Mouse (Mus musculus) spleen, adult 2 months (tissue): ENCODE measurements around the gene Ppfia1.

Experiments
- CTCF ChIP-seq: fragments of 200-500 bp; IDR thresholded peaks from 2 replicates; pipeline ENCODE4 v1.5.1; 2011; ENCODE audit warnings: mild to moderate bottlenecking, inconsistent platforms; ENCODE audit not compliant: insufficient read depth, insufficient read length, insufficient replicate concordance; ENCODE audit errors: extremely low read depth
- POLR2A ChIP-seq: fragments of 200-500 bp; IDR thresholded peaks from 2 replicates; pipeline ENCODE4 v1.6.1; 2011; ENCODE audit warnings: low read depth, low read length, inconsistent platforms

DNA sequence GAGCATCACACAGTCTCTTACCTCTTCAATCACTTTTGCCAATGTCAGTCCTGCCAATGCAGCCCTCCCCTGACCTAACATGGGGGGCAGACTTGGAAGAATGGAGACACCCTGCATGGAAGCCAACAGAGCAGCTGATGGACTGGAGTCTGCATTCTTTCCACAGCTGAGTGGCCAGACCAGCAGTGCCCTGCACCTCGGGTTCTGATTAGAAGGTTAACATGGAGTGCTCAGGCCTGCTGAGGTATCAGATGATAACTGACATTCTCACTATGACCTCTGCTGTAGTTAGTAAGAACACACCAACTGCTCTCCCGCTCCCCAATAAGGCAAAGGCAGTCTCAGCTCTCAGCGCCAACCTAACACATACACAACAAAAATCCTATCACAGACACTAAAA lies 8.3 kb downstream of the Ppfia1 start:
- TF ChIP-seq POLR2A (no peak), CTCF (no peak)
